Mouse (Mus musculus): ENCODE data around the gene Sowahd. TPM values are rescaled to one million over a fixed set of nuclear protein-coding genes. Genes with fewer than 3 reads are reported as not detected.
A peak's percentile ranks its signal among the peaks of the same experiment; 100 is the strongest.

Gene Sowahd
- 0.27 TPM in 1 of 2 replicates, not detected in the other for polyA plus RNA-seq (2014; fragmentation: Nextera tagmentation; extraction: Ambion mirVana)

DNA sequence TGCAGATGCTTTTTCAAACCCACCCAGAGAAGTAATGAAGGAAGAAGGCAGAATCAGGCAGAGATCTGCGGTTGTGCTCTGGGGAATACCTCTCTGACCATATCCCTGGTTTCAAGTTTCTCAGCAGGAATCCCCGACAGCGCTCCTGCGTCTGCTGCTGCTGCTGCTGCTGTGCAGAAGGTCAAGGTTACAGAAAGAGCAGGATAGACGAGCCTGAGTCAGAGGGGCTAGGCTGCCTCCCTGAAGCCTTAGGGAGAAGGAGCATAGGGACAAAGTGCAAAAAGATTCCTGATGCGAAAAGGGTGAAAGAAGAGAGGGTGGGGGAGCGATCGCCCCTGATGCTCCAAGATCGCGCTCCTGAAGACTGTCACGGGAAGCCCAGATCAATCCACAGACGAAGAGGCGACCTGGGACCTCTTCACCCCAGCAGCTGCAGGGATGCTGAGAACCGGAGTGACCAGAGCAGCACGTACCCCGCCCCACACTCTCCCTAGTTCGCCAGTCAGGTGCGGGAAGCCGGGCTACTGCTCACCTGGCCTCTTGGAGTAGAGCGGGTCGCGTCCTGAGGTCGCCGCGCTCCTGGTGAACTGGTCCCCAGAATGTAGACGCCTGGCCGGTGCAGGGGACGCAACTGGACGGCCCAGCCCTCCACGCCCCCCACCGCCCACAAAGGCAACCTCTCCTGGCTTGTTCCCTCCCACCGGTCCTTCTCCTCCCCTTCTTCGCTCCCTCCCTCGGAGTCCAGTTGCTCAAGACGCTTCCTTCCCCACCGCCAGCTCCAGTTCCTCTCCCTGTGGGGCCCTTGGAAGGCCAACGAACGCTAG is at the start of gene Sowahd:
Sowahd (plus strand) TSS at position 780 of the 824 bp plus-strand sequence.
- H3K4me3 ChIP-seq (ENCODE audit: low read depth, low read length), result peak within 1 kb of the TSS; percentile 22
- WGBS, result 22% methylated on average over 37 of the region's 38 CpGs
- peaks cover 5% of the 10 kb centered on the region; the same call in 1 of the 2 replicates for H3K27me3 ChIP-seq (ENCODE audit: control insufficient read depth, insufficient read depth, low read length)

GRCm38 (mm10) chrX:37013870-37014269 is 34.8 kb upstream of the Sowahd start:
- no peak for ATAC-seq (ENCODE audit: insufficient number of reproducible peaks, insufficient read depth, low FRiP score, low read depth)

More for the DNA sequence above, at the start of gene Sowahd:
- Histone ChIP-seq H3K4me1 (ENCODE audit: control insufficient read depth, insufficient read depth, low read length) (no peaks in the 10 kb centered on the region), H3K36me3 (ENCODE audit: control insufficient read depth, insufficient read depth, low read length) (no peaks in the 10 kb centered on the region), H3K27ac (ENCODE audit: low read length) (no peak within 1 kb of the TSS), H3K9ac (replicated peaks; ENCODE audit: low read depth, low read length) (no peak within 1 kb of the TSS), H3K4me2 (replicated peaks; ENCODE audit: low read depth, low read length) (peak within 1 kb of the TSS; percentile 49), H3K9me3 (ENCODE audit: control insufficient read depth, low read depth, low read length) (no peaks in the 10 kb centered on the region)
- no peak for ATAC-seq (ENCODE audit: insufficient number of reproducible peaks, insufficient read depth, low FRiP score, low read depth)

DNA sequence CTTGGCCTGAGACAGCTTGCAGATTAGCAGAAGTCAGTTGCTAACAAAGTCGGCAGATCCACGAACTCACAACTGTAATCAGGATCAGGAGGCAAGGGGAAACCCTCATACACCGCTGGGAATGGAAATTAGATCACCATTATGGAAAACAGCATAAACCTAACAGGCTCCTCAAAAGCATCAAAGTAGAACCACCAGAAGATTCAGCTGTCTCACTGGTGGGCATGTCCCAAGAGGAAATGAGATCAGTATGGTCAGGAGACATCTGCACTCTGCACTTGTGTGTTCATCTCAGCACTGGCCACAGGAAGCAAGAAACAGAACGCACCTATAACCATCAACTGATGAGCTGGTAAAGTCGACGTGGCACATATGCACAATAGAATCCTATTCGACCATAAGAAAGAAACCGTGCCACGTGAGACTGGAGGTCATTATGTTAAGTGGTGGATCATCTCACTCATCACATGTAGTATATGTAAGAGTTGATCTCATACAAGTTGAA is 30.4 kb upstream of the Sowahd start:
- no peaks in the 10 kb centered on the region for H3K9me3 ChIP-seq (ENCODE audit: control insufficient read depth, low read depth, low read length)
- 86% methylated on average over 9 of the region's 9 CpGs for WGBS
- no peak overlapping the region for H3K9ac ChIP-seq (replicated peaks; ENCODE audit: low read depth, low read length)
- ATAC-seq (ENCODE audit: insufficient number of reproducible peaks, insufficient read depth, low FRiP score, low read depth), result no peak
- H3K4me2 ChIP-seq (replicated peaks; ENCODE audit: low read depth, low read length), result no peak overlapping the region
- H3K36me3 ChIP-seq (ENCODE audit: control insufficient read depth, insufficient read depth, low read length), result no peaks in the 10 kb centered on the region
- no peaks in the 10 kb centered on the region for H3K4me1 ChIP-seq (ENCODE audit: control insufficient read depth, insufficient read depth, low read length)
- H3K27ac ChIP-seq (ENCODE audit: low read length), result no peak overlapping the region
- no peak overlapping the region for H3K4me3 ChIP-seq (ENCODE audit: low read depth, low read length)
- no peaks in the 10 kb centered on the region for H3K27me3 ChIP-seq (ENCODE audit: control insufficient read depth, insufficient read depth, low read length)

More at GRCm38 (mm10) chrX:37013870-37014269, 34.8 kb upstream of the Sowahd start:
- Histone ChIP-seq H3K4me1 (ENCODE audit: control insufficient read depth, insufficient read depth, low read length) (no peaks in the 10 kb centered on the region), H3K36me3 (ENCODE audit: control insufficient read depth, insufficient read depth, low read length) (no peaks in the 10 kb centered on the region), H3K27me3 (ENCODE audit: control insufficient read depth, insufficient read depth, low read length) (no peaks in the 10 kb centered on the region), H3K27ac (ENCODE audit: low read length) (no peak overlapping the region), H3K9ac (replicated peaks; ENCODE audit: low read depth, low read length) (no peak overlapping the region), H3K4me2 (replicated peaks; ENCODE audit: low read depth, low read length) (no peak overlapping the region), H3K4me3 (ENCODE audit: low read depth, low read length) (no peak overlapping the region), H3K9me3 (ENCODE audit: control insufficient read depth, low read depth, low read length) (no peaks in the 10 kb centered on the region)
- 63% methylated on average over 5 of the region's 5 CpGs for WGBS

DNA sequence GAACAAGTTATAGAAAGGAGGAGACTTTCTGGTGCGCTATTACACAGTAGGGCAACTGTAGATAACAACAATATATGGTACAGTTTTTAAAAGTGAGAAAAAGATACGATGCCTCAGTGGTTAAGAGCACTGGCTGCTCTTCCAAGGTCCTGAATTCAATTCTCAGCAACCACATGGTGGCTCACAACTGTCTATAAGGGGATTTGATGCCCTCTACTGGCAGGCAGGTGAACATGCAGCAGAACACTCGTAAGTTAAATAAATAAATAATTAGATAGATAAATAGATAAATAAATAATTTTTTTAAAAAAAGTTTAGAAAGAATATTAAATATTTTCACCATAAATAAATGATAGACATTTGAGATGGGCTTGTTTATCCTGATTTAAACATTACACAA is 29.6 kb upstream of the Sowahd start:
- Histone ChIP-seq H3K9ac (replicated peaks; ENCODE audit: low read depth, low read length) (no peak overlapping the region), H3K4me1 (ENCODE audit: control insufficient read depth, insufficient read depth, low read length) (no peaks in the 10 kb centered on the region), H3K27me3 (ENCODE audit: control insufficient read depth, insufficient read depth, low read length) (no peaks in the 10 kb centered on the region), H3K36me3 (ENCODE audit: control insufficient read depth, insufficient read depth, low read length) (no peaks in the 10 kb centered on the region), H3K27ac (ENCODE audit: low read length) (no peak overlapping the region), H3K4me3 (ENCODE audit: low read depth, low read length) (no peak overlapping the region), H3K4me2 (replicated peaks; ENCODE audit: low read depth, low read length) (no peak overlapping the region), H3K9me3 (ENCODE audit: control insufficient read depth, low read depth, low read length) (no peaks in the 10 kb centered on the region)
- no peak for ATAC-seq (ENCODE audit: insufficient number of reproducible peaks, insufficient read depth, low FRiP score, low read depth)
- 65% methylated on average over 3 of the region's 3 CpGs for WGBS

DNA sequence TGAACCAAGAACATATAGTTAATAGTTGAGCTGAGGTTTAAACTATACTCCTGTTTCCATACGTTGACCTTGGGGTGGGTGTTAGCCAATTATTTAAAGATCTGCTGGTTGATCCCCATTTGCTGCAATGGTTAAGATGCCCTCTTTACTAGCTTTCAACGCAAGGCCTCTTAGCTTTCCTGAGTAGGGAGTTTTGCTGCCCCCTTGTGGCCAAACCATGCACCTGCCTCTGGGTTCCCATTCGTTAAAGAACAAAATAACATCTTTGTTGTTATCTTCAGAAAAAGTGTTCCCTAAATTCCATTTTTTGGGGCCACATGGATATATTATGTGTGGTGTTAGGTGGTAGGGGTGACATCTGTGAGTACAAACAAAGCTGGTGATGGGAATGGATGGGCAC is 26.0 kb upstream of the Sowahd start:
- Histone ChIP-seq H3K4me3 (ENCODE audit: low read depth, low read length) (no peak overlapping the region), H3K27ac (ENCODE audit: low read length) (no peak overlapping the region), H3K9me3 (ENCODE audit: control insufficient read depth, low read depth, low read length) (no peaks in the 10 kb centered on the region), H3K27me3 (ENCODE audit: control insufficient read depth, insufficient read depth, low read length) (no peaks in the 10 kb centered on the region), H3K9ac (replicated peaks; ENCODE audit: low read depth, low read length) (no peak overlapping the region), H3K4me1 (ENCODE audit: control insufficient read depth, insufficient read depth, low read length) (no peaks in the 10 kb centered on the region), H3K4me2 (replicated peaks; ENCODE audit: low read depth, low read length) (no peak overlapping the region), H3K36me3 (ENCODE audit: control insufficient read depth, insufficient read depth, low read length) (no peaks in the 10 kb centered on the region)
- WGBS, result 15% methylated on average over 3 of the region's 3 CpGs
- ATAC-seq (ENCODE audit: insufficient number of reproducible peaks, insufficient read depth, low FRiP score, low read depth), result no peak

DNA sequence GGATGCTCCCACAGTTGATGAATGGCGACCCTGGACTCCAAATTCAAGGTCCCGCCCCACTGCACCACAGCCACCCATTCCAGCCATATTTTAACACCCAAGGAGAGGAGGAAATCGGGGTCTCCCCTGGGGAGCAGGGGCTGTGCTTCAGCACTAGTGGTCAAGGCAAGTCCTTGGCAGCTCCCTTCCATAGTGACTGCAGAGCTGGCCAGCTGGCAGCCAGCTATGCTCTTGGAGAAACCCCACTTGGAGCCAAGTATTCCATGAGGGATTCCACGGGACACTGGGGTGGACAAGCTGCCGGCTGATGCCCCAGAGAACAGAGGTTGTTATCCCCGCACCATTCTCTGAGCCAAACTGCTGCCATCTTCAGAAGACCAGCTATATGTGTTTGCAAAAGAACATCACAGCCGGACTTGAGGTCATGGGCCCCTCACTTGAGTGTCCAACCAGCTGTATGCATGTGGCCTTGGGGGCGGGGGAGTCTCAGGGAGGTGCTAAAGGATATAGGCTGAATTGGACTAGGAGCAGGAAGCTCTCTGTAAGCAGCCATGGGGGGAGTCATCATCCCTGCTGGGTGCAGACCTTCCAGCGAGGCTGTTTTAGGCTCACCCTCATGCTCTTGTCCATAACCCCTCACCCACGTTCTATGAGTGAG is 24.9 kb upstream of the Sowahd start:
- no peaks in the 10 kb centered on the region for H3K27me3 ChIP-seq (ENCODE audit: control insufficient read depth, insufficient read depth, low read length)
- no peaks in the 10 kb centered on the region for H3K36me3 ChIP-seq (ENCODE audit: control insufficient read depth, insufficient read depth, low read length)
- H3K9ac ChIP-seq (replicated peaks; ENCODE audit: low read depth, low read length), result no peak overlapping the region
- H3K4me3 ChIP-seq (ENCODE audit: low read depth, low read length), result no peak overlapping the region
- no peak for ATAC-seq (ENCODE audit: insufficient number of reproducible peaks, insufficient read depth, low FRiP score, low read depth)
- no peaks in the 10 kb centered on the region for H3K9me3 ChIP-seq (ENCODE audit: control insufficient read depth, low read depth, low read length)
- H3K4me1 ChIP-seq (ENCODE audit: control insufficient read depth, insufficient read depth, low read length), result no peaks in the 10 kb centered on the region
- 74% methylated on average over 10 of the region's 10 CpGs for WGBS
- H3K4me2 ChIP-seq (replicated peaks; ENCODE audit: low read depth, low read length), result no peak overlapping the region
- no peak overlapping the region for H3K27ac ChIP-seq (ENCODE audit: low read length)

GRCm38 (mm10) chrX:37028378-37028777 is 20.3 kb upstream of the Sowahd start:
- no peak overlapping the region for H3K4me3 ChIP-seq (ENCODE audit: low read depth, low read length)
- ATAC-seq (ENCODE audit: insufficient number of reproducible peaks, insufficient read depth, low FRiP score, low read depth), result no peak
- 56% methylated on average over 3 of the region's 3 CpGs for WGBS

DNA sequence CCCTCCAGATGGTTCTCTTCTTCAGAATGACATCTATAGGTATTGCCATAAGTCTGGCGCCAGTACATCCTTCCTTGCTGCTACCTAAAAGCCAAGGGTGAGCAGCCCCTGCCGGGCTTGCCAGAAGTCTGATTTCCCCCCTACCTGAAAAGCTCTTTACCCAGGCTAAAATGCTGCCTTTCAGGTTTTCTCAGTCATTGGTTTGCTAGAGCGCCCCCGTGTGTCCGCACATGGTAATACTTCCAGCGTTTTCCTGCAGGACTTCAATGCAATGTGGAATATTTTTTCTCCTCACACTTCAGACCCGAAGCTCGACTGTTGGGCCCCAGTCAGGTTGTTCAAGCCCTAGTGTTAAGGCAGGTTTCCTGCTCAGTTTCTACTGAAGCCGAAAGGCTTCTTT is 5.9 kb upstream of the Sowahd start:
- no peak for ATAC-seq (ENCODE audit: insufficient number of reproducible peaks, insufficient read depth, low FRiP score, low read depth)
- Histone ChIP-seq H3K4me3 (ENCODE audit: low read depth, low read length) (no peak overlapping the region), H3K9ac (replicated peaks; ENCODE audit: low read depth, low read length) (no peak overlapping the region), H3K4me2 (replicated peaks; ENCODE audit: low read depth, low read length) (no peak overlapping the region), H3K9me3 (ENCODE audit: control insufficient read depth, low read depth, low read length) (no peaks in the 10 kb centered on the region), H3K36me3 (ENCODE audit: control insufficient read depth, insufficient read depth, low read length) (no peaks in the 10 kb centered on the region), H3K27ac (ENCODE audit: low read length) (no peak overlapping the region), H3K4me1 (ENCODE audit: control insufficient read depth, insufficient read depth, low read length) (no peaks in the 10 kb centered on the region), H3K27me3 (ENCODE audit: control insufficient read depth, insufficient read depth, low read length) (no peaks in the 10 kb centered on the region)
- WGBS, result 29% methylated on average over 9 of the region's 9 CpGs

More at GRCm38 (mm10) chrX:37028378-37028777, 20.3 kb upstream of the Sowahd start:
- Histone ChIP-seq H3K36me3 (ENCODE audit: control insufficient read depth, insufficient read depth, low read length) (no peaks in the 10 kb centered on the region), H3K27me3 (ENCODE audit: control insufficient read depth, insufficient read depth, low read length) (no peaks in the 10 kb centered on the region), H3K9ac (replicated peaks; ENCODE audit: low read depth, low read length) (no peak overlapping the region), H3K27ac (ENCODE audit: low read length) (no peak overlapping the region), H3K4me2 (replicated peaks; ENCODE audit: low read depth, low read length) (no peak overlapping the region), H3K9me3 (ENCODE audit: control insufficient read depth, low read depth, low read length) (no peaks in the 10 kb centered on the region), H3K4me1 (ENCODE audit: control insufficient read depth, insufficient read depth, low read length) (no peaks in the 10 kb centered on the region)
